Mouse (Mus musculus) urinary bladder, postnatal 36 days (tissue): ENCODE data around the gene Atp6v0a4.

Experiments used
- DNase-seq, 2 experiments: peaks; one replicate each; pipeline ENCODE4 v3.0.0; 2022; ENCODE audit warnings: low spot score in 2 of 2, mixed read lengths in 1 of 2

The Atp6v0a4 gene

DNA sequence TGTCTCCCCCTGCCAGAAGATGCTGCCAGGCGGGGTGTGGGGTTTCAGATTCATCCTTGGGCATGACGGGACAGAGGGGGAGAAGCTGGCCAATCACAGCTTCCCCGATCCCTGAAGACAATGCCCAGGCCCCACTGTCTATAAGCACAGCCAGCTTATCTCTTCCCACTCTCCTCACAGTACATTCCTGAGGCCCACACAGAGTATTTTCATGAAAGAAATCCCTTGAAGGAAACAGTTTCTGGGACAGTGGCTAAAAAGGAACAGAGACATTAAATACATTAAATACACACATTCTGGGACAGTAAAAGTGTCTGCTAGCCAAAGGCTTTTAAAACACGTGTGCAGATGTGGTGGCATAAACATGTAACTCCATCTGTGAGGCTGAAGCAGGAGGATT is 44.0 kb downstream of the Atp6v0a4 start:
- no peak for DNase-seq

DNA sequence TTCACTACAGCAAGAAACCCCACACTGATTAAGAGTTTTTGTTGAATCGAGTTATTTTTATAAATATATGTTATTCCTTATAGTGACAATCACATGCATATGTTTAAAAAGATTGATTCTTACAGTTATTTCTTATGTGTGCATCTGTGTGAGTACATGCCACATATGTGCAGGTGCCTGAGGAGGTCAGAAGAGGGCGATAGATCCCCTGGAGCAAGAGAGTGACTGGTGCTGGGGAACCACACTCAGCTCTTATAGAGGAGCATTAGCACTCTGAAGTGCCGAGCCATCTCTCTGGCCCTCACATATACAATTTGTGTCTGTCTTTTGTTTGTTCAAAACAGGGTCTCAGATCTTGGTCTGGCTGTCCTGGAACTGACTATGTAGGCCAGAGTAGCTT is 50.8 kb downstream of the Atp6v0a4 start:
- no peak for DNase-seq

DNA sequence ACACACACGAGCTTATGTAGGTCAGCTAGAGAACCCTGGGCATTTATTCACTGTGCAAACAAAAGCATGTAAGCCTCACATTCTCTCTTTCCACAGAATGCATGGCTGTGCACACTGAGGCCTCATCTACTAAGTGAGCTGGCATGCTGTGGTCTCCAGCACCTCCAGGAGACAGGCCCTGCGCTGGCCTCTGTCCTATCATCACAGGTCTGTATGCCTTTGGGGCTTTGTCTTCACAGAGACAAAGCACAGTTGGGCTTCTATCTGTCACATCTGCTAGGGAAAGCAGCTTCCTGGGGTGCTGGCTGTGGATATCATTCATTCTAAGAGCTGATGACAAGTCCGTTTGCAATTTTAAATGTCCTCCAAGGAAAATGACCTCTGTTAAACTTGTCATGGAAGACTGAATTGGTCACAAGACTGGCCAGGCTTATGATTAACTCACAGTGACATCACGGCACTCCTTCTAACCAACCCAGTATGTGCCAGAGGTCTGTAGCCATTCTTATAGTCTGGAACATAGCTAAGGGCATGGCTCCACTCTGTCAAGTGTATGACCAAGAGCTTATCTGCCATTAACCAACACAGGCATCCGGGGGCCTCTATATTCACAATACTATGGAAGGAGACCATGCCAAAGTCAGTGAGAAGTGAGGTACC is 52.1 kb downstream of the Atp6v0a4 start:
- no peak for DNase-seq

DNA sequence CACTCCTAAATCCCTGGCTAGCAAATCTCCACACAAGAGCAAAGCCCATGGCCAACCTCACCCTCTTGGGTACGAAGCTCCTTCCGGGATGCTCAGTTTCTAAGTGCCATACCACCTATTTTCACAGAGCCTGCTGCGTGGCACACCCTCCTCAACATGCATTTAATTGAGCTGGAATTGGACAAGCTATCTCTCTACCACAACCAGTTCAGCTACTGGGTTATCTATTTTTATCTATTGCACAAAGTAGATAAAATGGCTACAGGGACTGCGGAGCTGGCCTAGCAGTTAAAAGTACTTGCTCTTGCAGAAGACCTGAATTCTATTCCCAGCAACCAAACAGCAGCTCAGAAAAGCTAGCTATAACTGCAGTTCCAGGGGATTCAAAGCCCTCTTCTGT is 53.1 kb downstream of the Atp6v0a4 start:
- DNase-seq = no peak

- DNase-seq = peak; percentile 32 to 38
Observed at GRCm38 (mm10) chr6:38066215-38066614, 58.2 kb downstream of the Atp6v0a4 start.

DNA sequence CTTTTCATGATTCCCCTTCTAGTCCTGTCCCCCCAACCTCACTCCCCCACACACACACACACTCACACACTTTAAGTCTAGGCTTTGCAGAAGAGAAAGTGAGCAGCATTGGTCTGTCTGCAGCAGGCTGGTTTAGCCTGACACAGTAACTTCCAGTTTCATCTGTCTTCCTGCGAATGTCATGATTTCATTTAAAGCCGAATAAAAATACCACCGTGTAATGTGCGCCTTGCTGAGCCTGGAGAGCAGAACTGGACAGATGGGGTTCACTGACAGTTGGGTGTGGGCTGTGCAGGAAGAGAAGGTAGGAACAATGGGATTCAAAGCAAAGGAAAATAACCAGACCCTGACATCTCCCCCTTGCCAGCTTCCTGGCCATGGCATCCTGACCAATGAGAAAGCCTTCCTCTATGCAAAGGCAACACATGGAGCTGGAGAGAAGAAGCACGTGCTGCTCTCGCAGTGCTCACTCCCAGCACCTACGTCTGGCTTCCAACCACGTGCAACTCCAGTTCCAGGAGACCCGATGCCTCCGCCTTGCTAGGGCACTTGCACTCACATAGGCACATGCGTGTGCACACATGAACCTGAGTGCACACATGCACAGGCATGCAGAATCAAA is 58.8 kb downstream of the Atp6v0a4 start:
- no peak for DNase-seq

DNA sequence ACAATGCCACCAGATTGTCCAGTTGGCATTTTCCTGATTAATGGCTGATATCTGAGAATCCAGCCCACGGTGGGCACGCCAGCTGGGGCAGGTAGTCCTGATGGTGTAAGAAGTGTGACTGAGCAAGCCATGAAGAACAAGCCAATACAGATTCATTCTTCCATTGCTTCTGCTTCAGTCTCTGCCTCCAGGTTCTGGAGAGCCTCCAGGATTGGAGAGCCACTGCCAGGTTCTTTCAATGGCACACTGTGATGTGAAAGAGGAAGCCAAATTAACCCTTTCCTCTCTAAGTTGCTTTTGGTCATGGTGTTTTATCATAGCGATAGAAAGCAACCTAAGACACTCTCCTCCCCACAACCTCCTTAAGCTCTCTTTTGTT is 59.3 kb downstream of the Atp6v0a4 start:
- no peak for DNase-seq

DNA sequence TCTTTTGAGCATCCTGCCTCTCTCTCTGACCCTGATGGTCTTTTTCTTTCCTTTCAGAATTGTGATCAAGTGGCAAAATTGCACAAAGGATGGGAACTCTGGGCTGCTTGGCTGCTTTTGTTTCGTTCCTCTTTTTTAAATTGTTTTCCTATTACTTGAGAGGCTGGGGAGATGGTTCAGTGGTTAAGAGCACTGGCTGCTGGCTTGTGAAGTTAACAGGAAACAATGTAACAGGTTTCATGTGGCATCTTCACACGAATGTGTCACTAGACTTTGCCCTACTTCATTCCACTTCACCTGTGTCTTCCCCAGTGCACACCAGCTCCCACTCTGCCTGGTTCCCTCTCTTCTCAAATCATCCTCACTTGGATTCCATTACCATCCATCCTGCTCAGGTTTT is 59.8 kb downstream of the Atp6v0a4 start:
- DNase-seq = no peak

GRCm38 (mm10) chr6:38058805-38059204 is 65.6 kb downstream of the Atp6v0a4 start:
- no peak for DNase-seq

DNA sequence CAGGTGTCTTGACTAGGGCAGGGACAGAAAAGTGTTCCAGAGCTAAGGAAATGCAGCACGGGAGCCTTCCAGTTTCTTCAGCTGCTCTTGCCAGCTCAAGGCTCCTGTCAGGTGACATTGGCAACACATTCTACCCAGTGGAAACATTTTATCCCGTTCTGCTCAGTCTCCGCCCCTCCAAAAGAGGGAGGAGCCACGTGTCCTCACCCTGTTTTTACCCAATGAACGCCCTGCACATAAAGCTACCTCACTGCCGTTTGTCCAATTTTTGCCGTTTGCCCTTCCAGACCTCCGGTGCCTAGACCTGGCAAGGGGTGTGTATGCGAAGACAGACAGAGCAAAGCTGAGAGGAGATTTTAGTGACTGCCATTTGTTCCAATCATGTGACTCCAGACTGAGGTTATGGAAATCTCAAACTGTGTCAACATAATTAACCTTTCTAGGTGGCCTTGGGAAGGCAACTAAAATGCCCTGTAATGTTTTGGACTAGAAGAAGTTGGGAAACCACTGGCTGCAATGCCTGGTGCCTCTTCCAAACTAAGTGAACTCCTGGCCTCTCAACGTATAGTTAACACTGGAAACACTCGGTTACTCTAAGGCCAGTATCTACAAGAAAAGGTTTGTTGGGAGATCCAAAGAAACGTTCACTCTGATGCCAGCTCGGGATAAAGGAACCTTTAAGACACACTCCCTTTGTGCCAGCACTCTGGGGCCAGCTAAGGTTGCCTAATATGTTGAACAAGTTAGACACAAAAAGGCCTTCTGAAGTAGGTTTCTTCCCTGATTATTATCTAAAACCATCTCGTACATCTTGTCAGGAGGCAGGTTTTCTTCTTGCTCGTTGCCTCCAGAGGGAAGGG is 68.7 kb downstream of the Atp6v0a4 start:
- no peak for DNase-seq

- no peak for DNase-seq
Observed at GRCm38 (mm10) chr6:38049601-38050000, 74.8 kb downstream of the Atp6v0a4 start.

GRCm38 (mm10) chr6:38048800-38049561 is 75.4 kb downstream of the Atp6v0a4 start:
- no peak for DNase-seq

DNA sequence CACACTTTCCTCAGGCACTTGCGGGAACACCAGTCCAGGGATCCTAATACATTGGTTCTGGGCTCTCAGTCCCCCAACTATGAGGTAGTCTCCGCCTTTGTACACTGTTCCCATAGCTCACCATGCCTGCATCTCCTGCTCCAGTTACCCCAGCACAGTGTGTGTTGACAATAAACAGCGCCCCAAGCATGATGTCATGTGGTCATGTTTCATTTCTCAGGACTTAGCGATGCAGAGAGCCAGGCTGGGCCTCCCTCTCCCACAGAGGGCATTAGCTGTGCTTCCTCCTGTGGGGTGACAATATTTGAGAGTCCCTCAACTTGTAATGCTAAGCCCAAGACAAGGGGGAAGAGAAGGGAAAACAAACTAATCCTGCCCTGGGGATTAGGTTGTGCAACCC is 76.4 kb downstream of the Atp6v0a4 start:
- no peak for DNase-seq

- DNase-seq = no peak
Observed at GRCm38 (mm10) chr6:38046838-38047237, 77.5 kb downstream of the Atp6v0a4 start, which contains the start of gene Svopl. Gene Svopl, minus strand, starts transcription at chr6:38046996.

GRCm38 (mm10) chr6:38032801-38033566 is 91.4 kb downstream of the Atp6v0a4 start:
- no peak for DNase-seq

DNA sequence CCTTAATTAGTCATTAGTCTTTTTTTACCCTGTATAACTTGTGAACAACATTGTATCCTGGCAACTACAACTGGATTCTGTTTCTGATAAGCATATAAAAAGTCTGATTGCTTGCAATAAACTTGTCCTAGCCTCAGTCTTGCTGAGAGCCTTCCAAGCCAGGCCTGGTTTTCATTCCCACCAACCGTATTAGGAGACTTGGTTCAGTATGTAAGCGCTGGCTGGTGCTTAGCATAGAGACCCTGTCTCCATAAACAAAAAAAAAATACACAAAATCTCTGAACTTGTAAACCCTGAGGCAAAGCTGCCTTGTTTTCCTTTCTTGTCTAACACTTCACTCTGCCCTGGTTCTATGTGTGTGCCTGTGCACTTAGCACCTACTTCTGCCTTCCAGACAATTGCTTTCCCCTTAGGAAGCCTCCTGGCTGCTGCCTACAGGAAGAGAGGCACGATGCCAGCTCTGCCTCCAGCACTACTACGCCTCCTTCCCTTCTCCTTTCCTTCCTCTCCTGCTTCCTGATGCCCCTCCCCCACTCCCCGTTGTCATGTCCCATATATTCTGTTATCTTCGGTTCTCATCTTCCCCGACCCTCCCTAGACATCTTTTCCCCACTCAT is 92.4 kb downstream of the Atp6v0a4 start:
- no peak for DNase-seq

DNA sequence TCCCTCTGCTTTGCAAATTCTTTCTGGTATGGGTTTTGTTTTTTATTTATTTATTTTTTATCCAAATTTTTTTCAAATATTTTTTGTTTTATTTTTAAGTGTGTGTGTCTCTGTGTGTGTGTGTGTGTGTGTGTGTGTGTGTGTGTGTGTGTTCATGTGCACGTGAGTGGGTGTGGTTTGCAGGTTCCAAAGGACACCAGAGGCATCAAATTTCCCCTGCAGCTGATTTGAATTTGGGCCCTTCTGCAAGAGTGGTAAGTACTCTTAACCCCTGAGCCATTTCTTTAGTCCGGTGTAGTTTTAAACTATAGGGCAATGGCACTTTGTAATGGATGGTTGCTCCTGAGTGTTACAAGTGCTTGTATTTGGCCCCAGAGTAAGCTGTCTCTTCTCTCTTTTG is 96.2 kb downstream of the Atp6v0a4 start:
- no peak for DNase-seq

DNA sequence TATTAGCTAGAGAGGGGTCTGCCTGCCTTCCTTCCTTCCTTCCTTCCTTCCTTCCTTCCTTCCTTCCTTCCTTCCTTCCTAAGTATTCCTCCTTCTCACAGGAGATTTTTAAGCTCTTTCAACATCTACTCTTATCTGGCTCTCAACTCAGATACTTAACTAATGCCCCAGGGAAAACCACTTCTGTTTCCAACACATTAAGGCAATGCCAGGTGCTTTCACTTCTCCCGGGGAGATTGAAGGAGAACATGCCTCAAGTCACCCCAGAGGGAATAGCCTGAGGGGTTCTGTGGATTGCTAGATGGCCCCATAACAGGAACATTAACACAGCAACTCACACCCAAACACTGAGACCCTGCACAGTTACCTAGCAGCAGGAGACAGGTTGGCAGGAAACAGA is 96.6 kb downstream of the Atp6v0a4 start:
- DNase-seq = no peak

DNA sequence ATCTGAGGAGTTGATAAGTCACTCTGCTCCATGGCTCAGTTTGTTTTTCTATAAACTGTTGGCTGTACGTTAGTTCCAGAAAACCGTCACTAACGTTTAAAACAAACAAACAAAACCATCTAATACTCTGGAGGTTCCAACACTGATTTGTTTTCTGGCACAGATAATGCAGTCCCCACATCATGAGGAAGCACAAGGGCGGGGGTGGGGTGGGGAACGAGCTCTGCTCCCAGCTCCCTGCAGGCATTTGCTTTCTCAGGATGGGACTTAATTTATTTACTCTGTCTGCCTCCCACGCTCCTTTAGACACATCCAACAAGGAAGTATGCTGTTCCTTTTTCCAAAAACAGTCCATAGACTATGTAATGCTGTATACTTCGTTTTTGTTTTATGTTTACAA is 101.1 kb downstream of the Atp6v0a4 start:
- DNase-seq = no peak

GRCm38 (mm10) chr6:38021406-38021805 is 103.0 kb downstream of the Atp6v0a4 start:
- DNase-seq = no peak

- DNase-seq = no peak
Observed at GRCm38 (mm10) chr6:38012829-38013228, 111.6 kb downstream of the Atp6v0a4 start.
